In genomic region chr7:110706696-110707087, GRCm38 (mm10) we compare ENCODE assay signal across 11 mouse cellular contexts.
DNase-seq lines count a peak whose midpoint lies in the region; ATAC-seq and TF ChIP-seq lines count a peak whose summit lies in the region.
"Had no signal": no experiment of that assay in that cellular context is flagged by ENCODE, and none has a peak within 500 bp of the region (broad histone marks: within the 10 kb centered on the region; RNA-seq: fewer than 3 reads in every experiment).

No protein-coding gene starts in this region.

- H3K9ac ChIP-seq in hindbrain, postnatal 0 days (replicated peaks; ENCODE audit: low read length), result no peak overlapping the region
- H3K9ac ChIP-seq in hindbrain, embryonic 11.5 days (ENCODE audit: low read depth, low read length), result no peak overlapping the region
- no peak overlapping the region for H3K9ac ChIP-seq in MEL (ENCODE audit: control insufficient read depth, low read depth, low read length, poor library complexity, severe bottlenecking)
- no peak overlapping the region for H3K9ac ChIP-seq in limb, embryonic 15.5 days

- TF ChIP-seq EP300 in MEL (IDR thresholded peaks at IDR 0.05; ENCODE audit: low read depth in 1 of 2, low read length in 2 of 2), result peak in 1 of 2 experiments; percentile 33; a peak in 1 of 4 replicates

- peaks cover 7% of the 10 kb centered on the region; the same call in 1 of the 2 replicates for H3K4me1 ChIP-seq in hindbrain, postnatal 0 days (ENCODE audit: insufficient read depth, low read length)
- H3K4me1 ChIP-seq in hindbrain, embryonic 11.5 days (replicated peaks; ENCODE audit: control insufficient read depth, insufficient read depth, low read length), result no peaks in the 10 kb centered on the region
- H3K4me1 ChIP-seq in MEL (ENCODE audit: control insufficient read depth in 1 of 2, insufficient read depth in 2 of 2, low read length in 2 of 2), result peaks cover 4 to 38% of the 10 kb centered on the region in 2 experiments; a peak in 3 of 4 replicates
- H3K4me1 ChIP-seq in limb, embryonic 15.5 days, result peaks cover 25% of the 10 kb centered on the region
- peaks cover 2% of the 10 kb centered on the region for H3K4me1 ChIP-seq in thymus, adult 2 months (replicated peaks; ENCODE audit: control insufficient read depth, insufficient read depth, low read length)

- TF ChIP-seq RAD21 in MEL (IDR thresholded peaks at IDR 0.05; ENCODE audit: low read depth, low read length), result no peak

- no peak for TF ChIP-seq CTCF in hindbrain, postnatal 0 days (IDR thresholded peaks at IDR 0.05; ENCODE audit: low read depth)
- TF ChIP-seq CTCF in MEL (IDR thresholded peaks at IDR 0.05 in 2 of 3, conservative IDR thresholded peaks at IDR 0.05 in 1 of 3; ENCODE audit: control insufficient read depth in 1 of 3, insufficient read depth in 1 of 3, low read depth in 2 of 3, low read length in 3 of 3, poor library complexity in 1 of 3, severe bottlenecking in 1 of 3), result no peak
- TF ChIP-seq CTCF in thymus, adult 2 months (IDR thresholded peaks at IDR 0.05; ENCODE audit: borderline replicate concordance, control insufficient read depth, extremely low read depth, insufficient read depth, low read length, poor library complexity), result no peak

- no peaks in the 10 kb centered on the region for H3K79me2 ChIP-seq in MEL (ENCODE audit: control insufficient read depth, insufficient read depth, low read length, poor library complexity)

- H3K27me3 ChIP-seq in hindbrain, postnatal 0 days (ENCODE audit: insufficient read depth, low read length), result no peaks in the 10 kb centered on the region
- H3K27me3 ChIP-seq in hindbrain, embryonic 11.5 days (ENCODE audit: control insufficient read depth, insufficient read depth, low read length), result no peaks in the 10 kb centered on the region
- no peaks in the 10 kb centered on the region; a peak in 1 of 4 replicates for H3K27me3 ChIP-seq in MEL (ENCODE audit: control insufficient read depth in 1 of 2, insufficient read depth in 2 of 2, low read length in 2 of 2)
- peaks cover 4% of the 10 kb centered on the region; the same call in 1 of the 2 replicates for H3K27me3 ChIP-seq in limb, embryonic 15.5 days
- H3K27me3 ChIP-seq in thymus, adult 2 months (ENCODE audit: control insufficient read depth, insufficient read depth, low read length), result no peaks in the 10 kb centered on the region

- ATAC-seq in hindbrain, postnatal 0 days, result no peak
- no peak for ATAC-seq in hindbrain, embryonic 11.5 days (ENCODE audit: low FRiP score)
- ATAC-seq in limb, embryonic 15.5 days (ENCODE audit: insufficient number of reproducible peaks, low FRiP score, low TSS enrichment, low read depth), result peak; percentile 50
- no peak for ATAC-seq in monocyte, adult 5-6 weeks (replicated peaks; ENCODE audit: insufficient number of reproducible peaks, low FRiP score, low TSS enrichment, poor library complexity, severe bottlenecking)
- ATAC-seq in erythroid progenitor cell, adult 5-6 weeks (replicated peaks; ENCODE audit: low FRiP score, poor library complexity, severe bottlenecking), result no peak

- H3K9me3 ChIP-seq in hindbrain, postnatal 0 days (ENCODE audit: low read length), result peaks cover 3% of the 10 kb centered on the region; the same call in 1 of the 2 replicates
- no peaks in the 10 kb centered on the region for H3K9me3 ChIP-seq in hindbrain, embryonic 11.5 days (ENCODE audit: control insufficient read depth, low read length)
- no peaks in the 10 kb centered on the region for H3K9me3 ChIP-seq in MEL (replicated peaks; ENCODE audit: insufficient read depth, low read length)
- H3K9me3 ChIP-seq in limb, embryonic 15.5 days, result 0 out of 2 replicates have a peak, but pooled peaks cover 3% of the 10 kb centered on the region

- no peak for TF ChIP-seq POLR2A in MEL (IDR thresholded peaks at IDR 0.05; ENCODE audit: control insufficient read depth in 1 of 2, insufficient read depth in 1 of 2, low read depth in 1 of 2, low read length in 2 of 2, poor library complexity in 1 of 2)
- no peak for TF ChIP-seq POLR2A in thymus, adult 2 months (IDR thresholded peaks at IDR 0.05; ENCODE audit: control insufficient read depth, extremely low read depth, insufficient read depth, low read length, poor library complexity)

- H3K36me3 ChIP-seq in hindbrain, postnatal 0 days (ENCODE audit: insufficient read depth, low read length), result no peaks in the 10 kb centered on the region
- H3K36me3 ChIP-seq in hindbrain, embryonic 11.5 days (ENCODE audit: control insufficient read depth, insufficient read depth, low read length), result no peaks in the 10 kb centered on the region
- H3K36me3 ChIP-seq in MEL (ENCODE audit: control insufficient read depth in 1 of 2, insufficient read depth in 2 of 2, low read length in 2 of 2), result peaks cover 0 to 15% of the 10 kb centered on the region in 2 experiments; a peak in 2 of 4 replicates
- H3K36me3 ChIP-seq in limb, embryonic 15.5 days, result no peaks in the 10 kb centered on the region
- no peaks in the 10 kb centered on the region for H3K36me3 ChIP-seq in thymus, adult 2 months (ENCODE audit: control insufficient read depth, insufficient read depth, low read length)

- H3K4me3 ChIP-seq in hindbrain, postnatal 0 days (ENCODE audit: low read length), result no peak overlapping the region
- H3K4me3 ChIP-seq in hindbrain, embryonic 11.5 days (ENCODE audit: low read depth, low read length), result no peak overlapping the region
- no peak overlapping the region for H3K4me3 ChIP-seq in MEL (ENCODE audit: control insufficient read depth in 1 of 2, insufficient read depth in 1 of 2, low read depth in 2 of 2, low read length in 2 of 2)
- H3K4me3 ChIP-seq in limb, embryonic 15.5 days, result no peak overlapping the region
- H3K4me3 ChIP-seq in thymus, adult 2 months (ENCODE audit: control insufficient read depth, insufficient read depth, low read length), result no peak overlapping the region
- H3K4me3 ChIP-seq: left cerebral cortex, adult 2 months had no signal

- H3K27ac ChIP-seq in hindbrain, postnatal 0 days, result no peak overlapping the region
- H3K27ac ChIP-seq in hindbrain, embryonic 11.5 days (ENCODE audit: low read depth, low read length), result no peak overlapping the region
- no peak overlapping the region for H3K27ac ChIP-seq in MEL (ENCODE audit: control insufficient read depth, low read depth, low read length)
- H3K27ac ChIP-seq in limb, embryonic 15.5 days, result peak overlapping the region; percentile 28; the same call in 1 of the 2 replicates
- H3K27ac ChIP-seq in thymus, adult 2 months (ENCODE audit: control insufficient read depth, insufficient read depth, low read length), result no peak overlapping the region
- H3K27ac ChIP-seq: left cerebral cortex, adult 2 months had no signal

- 30% methylated on average over 10 of the region's 10 CpGs for WGBS in hindbrain, postnatal 0 days
- WGBS in hindbrain, embryonic 11.5 days, result 58% methylated on average over 10 of the region's 10 CpGs
- WGBS in limb, embryonic 15.5 days, result 33% methylated on average over 10 of the region's 10 CpGs
- 83% methylated on average over 10 of the region's 10 CpGs for WGBS in thymus, adult 2 months

- peak; percentile 23 for DNase-seq in hindbrain, postnatal 0 days (ENCODE audit: low spot score)
- no peak for DNase-seq in hindbrain, embryonic 11.5 days (ENCODE audit: low spot score)
- peak; percentile 25 for DNase-seq in MEL (ENCODE audit: low read depth, low spot score)
- peak; percentile 56 for DNase-seq in gastrocnemius, postnatal 10 days
- no peak for DNase-seq in thymus, adult 2 months
- DNase-seq: adrenal gland, adult 2 months; embryo, embryonic 11 days had no signal

- H3K4me2 ChIP-seq in hindbrain, postnatal 0 days (ENCODE audit: low read depth, low read length), result no peak overlapping the region
- H3K4me2 ChIP-seq in hindbrain, embryonic 11.5 days (replicated peaks; ENCODE audit: low read depth, low read length), result no peak overlapping the region
- H3K4me2 ChIP-seq in limb, embryonic 15.5 days, result no peak overlapping the region

TF ChIP-seq in MEL, 35 proteins besides CTCF, POLR2A, EP300 and RAD21:
- no peak for TF ChIP-seq ZC3H11A (IDR thresholded peaks at IDR 0.05; ENCODE audit: low read depth, low read length)
- TF ChIP-seq TCF12 (IDR thresholded peaks at IDR 0.05; ENCODE audit: low read depth, low read length), result peak; percentile 32; the same call in 1 of the 2 replicates
- TF ChIP-seq UBTF (IDR thresholded peaks at IDR 0.05; ENCODE audit: borderline replicate concordance, insufficient read depth, low read depth, low read length), result no peak
- TF ChIP-seq MAX (IDR thresholded peaks at IDR 0.05; ENCODE audit: low read length), result peak; percentile 79
- peak; percentile 15; the same call in 1 of the 2 replicates for TF ChIP-seq BHLHE40 (IDR thresholded peaks at IDR 0.05; ENCODE audit: borderline replicate concordance, low read depth, low read length)
- 0 out of 2 replicates have a peak, but pooled peaks have one; percentile 9 for TF ChIP-seq GATA1 (IDR thresholded peaks at IDR 0.05; ENCODE audit: low read depth, low read length)
- no peak for TF ChIP-seq MEF2A (IDR thresholded peaks at IDR 0.05; ENCODE audit: extremely low read depth, insufficient replicate concordance, low read depth, low read length, poor library complexity, severe bottlenecking)
- TF ChIP-seq USF1 (IDR thresholded peaks at IDR 0.05; ENCODE audit: low read depth, low read length), result 0 out of 2 replicates have a peak, but pooled peaks have one; percentile 27

Comparison
In these comparisons a context has a peak if more than half of its experiments do, and no peak if none do; other contexts are left out.
1. DNase-seq: peak in hindbrain, postnatal 0 days (single experiment), MEL (single experiment) and gastrocnemius, postnatal 10 days (single experiment); none in hindbrain, embryonic 11.5 days (single experiment) and thymus, adult 2 months (single experiment).